Mouse (Mus musculus): ENCODE measurements around the gene Henmt1. TPM values are rescaled to one million over a fixed set of nuclear protein-coding genes. Genes with fewer than 3 reads are reported as not detected.

The Henmt1 gene
- total and polyA plus RNA-seq, 2 experiments from 2014 or later: 1.3 to 2.6 TPM

GRCm38 (mm10) chr3:108977340-108978030 lies 37.8 kb downstream of the Henmt1 start:
- 97% methylated on average over 13 of the region's 13 CpGs for WGBS
- Histone ChIP-seq H3K4me2 (ENCODE audit: low read depth, low read length, poor library complexity, severe bottlenecking) (no peak overlapping the region), H3K9ac (replicated peaks; ENCODE audit: low read length, poor library complexity, severe bottlenecking) (no peak overlapping the region), H3K27me3 (ENCODE audit: insufficient read depth, low read length) (no peaks in the 10 kb centered on the region), H3K4me1 (ENCODE audit: insufficient read depth, low read length) (no peaks in the 10 kb centered on the region), H3K9me3 (ENCODE audit: low read length) (no peaks in the 10 kb centered on the region), H3K4me3 (ENCODE audit: low read depth, low read length) (no peak overlapping the region), H3K27ac (ENCODE audit: low read depth, low read length) (no peak overlapping the region), H3K36me3 (ENCODE audit: insufficient read depth, low read length) (peaks cover 40% of the 10 kb centered on the region)
- peak; percentile 44 for TF ChIP-seq CTCF (IDR thresholded peaks at IDR 0.05)
- DNase-seq (ENCODE audit: low spot score): no peak
- ATAC-seq (ENCODE audit: low FRiP score): no peak

GRCm38 (mm10) chr3:108981946-108982345 lies 42.3 kb downstream of the Henmt1 start:
- Histone ChIP-seq H3K36me3 (ENCODE audit: insufficient read depth, low read length) (peaks cover 40% of the 10 kb centered on the region), H3K4me1 (ENCODE audit: insufficient read depth, low read length) (0 out of 2 replicates have a peak, but pooled peaks cover 2% of the 10 kb centered on the region), H3K4me2 (ENCODE audit: low read depth, low read length, poor library complexity, severe bottlenecking) (no peak overlapping the region), H3K9ac (replicated peaks; ENCODE audit: low read length, poor library complexity, severe bottlenecking) (no peak overlapping the region), H3K4me3 (ENCODE audit: low read depth, low read length) (no peak overlapping the region), H3K27ac (ENCODE audit: low read depth, low read length) (no peak overlapping the region), H3K9me3 (ENCODE audit: low read length) (no peaks in the 10 kb centered on the region), H3K27me3 (ENCODE audit: insufficient read depth, low read length) (no peaks in the 10 kb centered on the region)
- DNase-seq (ENCODE audit: low spot score) (no peak), ATAC-seq (ENCODE audit: low FRiP score) (no peak)
- no peak for TF ChIP-seq CTCF (IDR thresholded peaks at IDR 0.05)
- WGBS: 81% methylated on average over 6 of the region's 6 CpGs

DNA sequence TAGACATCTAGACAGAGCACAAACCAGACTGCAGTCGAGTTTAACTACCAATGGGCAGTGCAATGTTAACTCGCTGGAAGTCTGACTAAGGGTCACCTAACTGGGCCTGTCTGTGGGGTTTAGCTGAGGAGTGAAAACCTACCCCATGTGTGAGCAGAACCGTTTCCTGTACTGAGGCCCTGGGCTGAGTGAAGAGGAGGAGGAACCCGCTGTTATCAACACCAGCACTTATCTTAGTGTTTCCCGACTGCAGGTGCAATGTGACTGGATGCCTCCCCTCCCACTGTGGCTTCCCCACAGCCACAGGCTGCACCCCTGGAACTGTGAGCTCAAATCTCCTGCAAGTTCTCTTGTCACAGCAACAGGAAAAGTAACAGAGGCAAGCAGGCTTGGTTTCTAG lies 44.3 kb downstream of the Henmt1 start:
- Histone ChIP-seq H3K27ac (ENCODE audit: low read depth, low read length) (no peak overlapping the region), H3K9me3 (ENCODE audit: low read length) (no peaks in the 10 kb centered on the region), H3K4me1 (ENCODE audit: insufficient read depth, low read length) (0 out of 2 replicates have a peak, but pooled peaks cover 2% of the 10 kb centered on the region), H3K4me3 (ENCODE audit: low read depth, low read length) (no peak overlapping the region), H3K27me3 (ENCODE audit: insufficient read depth, low read length) (no peaks in the 10 kb centered on the region), H3K4me2 (ENCODE audit: low read depth, low read length, poor library complexity, severe bottlenecking) (no peak overlapping the region), H3K36me3 (ENCODE audit: insufficient read depth, low read length) (peaks cover 28% of the 10 kb centered on the region), H3K9ac (replicated peaks; ENCODE audit: low read length, poor library complexity, severe bottlenecking) (no peak overlapping the region)
- ATAC-seq (ENCODE audit: low FRiP score): no peak
- TF ChIP-seq CTCF (IDR thresholded peaks at IDR 0.05): no peak
- WGBS: 85% methylated on average over 5 of the region's 5 CpGs
- DNase-seq (ENCODE audit: low spot score): no peak

- 61% methylated on average over 1 of the region's 1 CpGs for WGBS
- no peak for TF ChIP-seq CTCF (IDR thresholded peaks at IDR 0.05)
- no peaks in the 10 kb centered on the region for H3K27me3 ChIP-seq (ENCODE audit: insufficient read depth, low read length)
- ATAC-seq (ENCODE audit: low FRiP score) (peak; percentile 79), DNase-seq (ENCODE audit: low spot score) (peak; percentile 51)
- H3K9ac ChIP-seq (replicated peaks; ENCODE audit: low read length, poor library complexity, severe bottlenecking): no peak overlapping the region
- peaks cover 26% of the 10 kb centered on the region for H3K36me3 ChIP-seq (ENCODE audit: insufficient read depth, low read length)
- H3K4me1 ChIP-seq (ENCODE audit: insufficient read depth, low read length): 0 out of 2 replicates have a peak, but pooled peaks cover 2% of the 10 kb centered on the region
- H3K4me3 ChIP-seq (ENCODE audit: low read depth, low read length): no peak overlapping the region
- H3K9me3 ChIP-seq (ENCODE audit: low read length): no peaks in the 10 kb centered on the region
- H3K4me2 ChIP-seq (ENCODE audit: low read depth, low read length, poor library complexity, severe bottlenecking): no peak overlapping the region
- H3K27ac ChIP-seq (ENCODE audit: low read depth, low read length): peak overlapping the region; percentile 34
Observed at GRCm38 (mm10) chr3:108986534-108986933, 46.9 kb downstream of the Henmt1 start.

GRCm38 (mm10) chr3:108987009-108987659 lies 47.5 kb downstream of the Henmt1 start:
- Histone ChIP-seq H3K9me3 (ENCODE audit: low read length) (no peaks in the 10 kb centered on the region), H3K36me3 (ENCODE audit: insufficient read depth, low read length) (peaks cover 31% of the 10 kb centered on the region), H3K27me3 (ENCODE audit: insufficient read depth, low read length) (no peaks in the 10 kb centered on the region), H3K27ac (ENCODE audit: low read depth, low read length) (peak overlapping the region; percentile 34), H3K4me1 (ENCODE audit: insufficient read depth, low read length) (0 out of 2 replicates have a peak, but pooled peaks cover 2% of the 10 kb centered on the region), H3K9ac (replicated peaks; ENCODE audit: low read length, poor library complexity, severe bottlenecking) (no peak overlapping the region), H3K4me2 (ENCODE audit: low read depth, low read length, poor library complexity, severe bottlenecking) (no peak overlapping the region), H3K4me3 (ENCODE audit: low read depth, low read length) (no peak overlapping the region)
- ATAC-seq (ENCODE audit: low FRiP score) (peak; percentile 79), DNase-seq (ENCODE audit: low spot score) (no peak)
- WGBS: 34% methylated on average over 12 of the region's 12 CpGs
- no peak for TF ChIP-seq CTCF (IDR thresholded peaks at IDR 0.05)

DNA sequence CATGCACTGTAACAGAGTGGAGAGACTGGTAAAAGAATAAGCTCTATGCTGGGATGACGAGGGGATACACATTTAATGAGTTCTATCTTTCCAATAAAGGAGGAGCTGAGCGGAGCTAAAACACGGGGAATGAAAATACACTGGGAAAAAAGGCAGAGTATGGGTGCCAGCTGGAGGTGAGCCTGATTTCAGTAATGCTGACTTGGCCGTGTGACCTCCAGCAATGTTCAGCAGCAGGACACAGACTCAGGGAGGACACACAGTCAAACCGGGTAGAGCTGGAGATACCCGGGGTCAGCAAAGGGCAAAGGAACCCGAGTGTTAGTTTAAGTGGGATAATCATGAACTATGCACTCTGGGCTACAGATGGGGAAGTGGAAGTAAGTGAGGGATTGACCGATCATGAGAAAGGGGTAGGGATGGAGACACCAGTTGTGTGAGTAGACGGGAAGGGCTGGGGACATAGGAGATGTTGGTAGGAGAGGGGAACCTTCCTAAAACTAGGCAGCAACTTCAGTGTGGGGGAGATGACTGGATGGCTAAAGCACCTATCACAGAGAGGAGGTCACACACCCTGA lies 50.4 kb downstream of the Henmt1 start:
- no peak for TF ChIP-seq CTCF (IDR thresholded peaks at IDR 0.05)
- Histone ChIP-seq H3K9me3 (ENCODE audit: low read length) (no peaks in the 10 kb centered on the region), H3K9ac (replicated peaks; ENCODE audit: low read length, poor library complexity, severe bottlenecking) (no peak overlapping the region), H3K36me3 (ENCODE audit: insufficient read depth, low read length) (peaks cover 21% of the 10 kb centered on the region), H3K27me3 (ENCODE audit: insufficient read depth, low read length) (no peaks in the 10 kb centered on the region), H3K4me1 (ENCODE audit: insufficient read depth, low read length) (0 out of 2 replicates have a peak, but pooled peaks cover 2% of the 10 kb centered on the region), H3K4me2 (ENCODE audit: low read depth, low read length, poor library complexity, severe bottlenecking) (no peak overlapping the region), H3K27ac (ENCODE audit: low read depth, low read length) (no peak overlapping the region), H3K4me3 (ENCODE audit: low read depth, low read length) (no peak overlapping the region)
- WGBS: 91% methylated on average over 9 of the region's 9 CpGs
- DNase-seq (ENCODE audit: low spot score): no peak
- ATAC-seq (ENCODE audit: low FRiP score): no peak

All from midbrain, postnatal 0 days (tissue).